Mouse (Mus musculus) spleen, adult 2 months (tissue): Measurements from ENCODE around the gene Lce1j. TPM values are rescaled to one million over a fixed set of nuclear protein-coding genes. Genes with fewer than 3 reads are reported as not detected.

Experiments used
- DNase-seq, 2 experiments: peaks; one replicate each; pipeline versions ENCODE4 v3.0.0 to v3.0.0-alpha.2; 2012 to 2021; ENCODE audit warnings: low spot score in 2 of 2, low read depth in 1 of 2
- H3K27ac ChIP-seq: fragments of 200-500 bp; 2 replicates; pipeline ENCODE4 v1.5.1; 2012; ENCODE audit warnings: low read length, inconsistent platforms; ENCODE audit not compliant: insufficient read depth
- H3K27me3 ChIP-seq: fragments of 200-500 bp; 2 replicates; pipeline ENCODE4 v1.6.1; 2012; ENCODE audit warnings: mild to moderate bottlenecking, moderate library complexity, low read length, inconsistent platforms; ENCODE audit not compliant: control insufficient read depth, insufficient read depth
- H3K36me3 ChIP-seq: fragments of 200-500 bp; 2 replicates; pipeline ENCODE4 v1.6.1; 2012; ENCODE audit warnings: mild to moderate bottlenecking, low read length, inconsistent platforms; ENCODE audit not compliant: control insufficient read depth, insufficient read depth
- H3K4me1 ChIP-seq: fragments of 200-500 bp; 2 replicates; pipeline ENCODE4 v1.6.1; 2011; ENCODE audit warnings: inconsistent platforms; ENCODE audit not compliant: control insufficient read depth, insufficient read depth, insufficient read length
- H3K4me3 ChIP-seq: fragments of 200-500 bp; 2 replicates; pipeline ENCODE4 v1.5.1; 2011; ENCODE audit warnings: mild to moderate bottlenecking, inconsistent platforms; ENCODE audit not compliant: insufficient read depth, insufficient read length; ENCODE audit errors: extremely low read depth
- CTCF ChIP-seq: fragments of 200-500 bp; IDR thresholded peaks from 2 replicates; pipeline ENCODE4 v1.5.1; 2011; ENCODE audit warnings: mild to moderate bottlenecking, inconsistent platforms; ENCODE audit not compliant: insufficient read depth, insufficient read length, insufficient replicate concordance; ENCODE audit errors: extremely low read depth
- POLR2A ChIP-seq: fragments of 200-500 bp; IDR thresholded peaks from 2 replicates; pipeline ENCODE4 v1.6.1; 2011; ENCODE audit warnings: low read depth, low read length, inconsistent platforms
- WGBS: fragments of 180-500 bp; shearing (Covaris S2); methylation state at CpG from one replicate; pipeline ENCODE4 v1.1.7; 2018; 5-methylcytosine and 5-hydroxymethylcytosine counted together
- polyA plus RNA-seq: library from polyadenylated mRNA; depleted of rRNA; stranded (reverse); fragments of >200 nt; gene quantifications from 2 replicates; pipeline ENCODE4 v1.2.3, GENCODE M21; 2012; rRNA removed

The Lce1j gene
- polyA plus RNA-seq, 1 experiment, result not detected

GRCm38 (mm10) chr3:92764965-92765364 is 25.3 kb downstream of the Lce1j start, which contains the start of gene Lce1h:
Gene Lce1h (minus strand): TSS chr3:92765065.
- Histone ChIP-seq H3K27me3 (no peaks in the 10 kb centered on the region), H3K36me3 (no peaks in the 10 kb centered on the region), H3K4me3 (no peak within 1 kb of the TSS), H3K4me1 (no peaks in the 10 kb centered on the region), H3K27ac (no peak within 1 kb of the TSS)
- TF ChIP-seq CTCF, result no peak
- TF ChIP-seq POLR2A, result no peak
- 89% methylated on average over 1 of the region's 1 CpGs for WGBS
- no peak for DNase-seq

- WGBS, result 41% methylated on average over 3 of the region's 3 CpGs
- H3K27ac ChIP-seq, result no peak overlapping the region
These were observed 37.1 kb downstream of the Lce1j start for GRCm38 (mm10) chr3:92753197-92753596.

GRCm38 (mm10) chr3:92752238-92752637 is 38.1 kb downstream of the Lce1j start, which contains the start of gene Lce1g:
Gene Lce1g (minus strand): TSS chr3:92752338.
- Histone ChIP-seq H3K4me1 (no peaks in the 10 kb centered on the region), H3K27ac (no peak within 1 kb of the TSS), H3K27me3 (no peaks in the 10 kb centered on the region), H3K4me3 (no peak within 1 kb of the TSS), H3K36me3 (no peaks in the 10 kb centered on the region)
- WGBS, result 97% methylated on average over 1 of the region's 1 CpGs
- DNase-seq, result no peak
- TF ChIP-seq POLR2A (no peak), CTCF (no peak)

More at GRCm38 (mm10) chr3:92753197-92753596, 37.1 kb downstream of the Lce1j start:
- no peaks in the 10 kb centered on the region for H3K36me3 ChIP-seq
- no peaks in the 10 kb centered on the region for H3K27me3 ChIP-seq
- H3K4me1 ChIP-seq, result no peaks in the 10 kb centered on the region
- no peak overlapping the region for H3K4me3 ChIP-seq
- no peak for DNase-seq
- TF ChIP-seq CTCF, result no peak
- no peak for TF ChIP-seq POLR2A

GRCm38 (mm10) chr3:92738996-92739395 is 51.3 kb downstream of the Lce1j start, which contains the start of gene Gm38119:
Gene Gm38119 (minus strand): TSS chr3:92739096.
- 70% methylated on average over 1 of the region's 1 CpGs for WGBS
- H3K36me3 ChIP-seq, result no peaks in the 10 kb centered on the region
- H3K27me3 ChIP-seq, result no peaks in the 10 kb centered on the region
- TF ChIP-seq CTCF (no peak), POLR2A (no peak)
- no peak within 1 kb of the TSS for H3K4me3 ChIP-seq
- no peaks in the 10 kb centered on the region for H3K4me1 ChIP-seq
- DNase-seq, result no peak
- H3K27ac ChIP-seq, result no peak within 1 kb of the TSS

Other genes with a start within 250 kb of the Lce1j start
- not detected in 2 replicates for gene Ivl, start 216.8 kb downstream of the Lce1j start, polyA plus RNA-seq
- not detected in 2 replicates for gene Smcp, start 201.5 kb downstream of the Lce1j start, polyA plus RNA-seq
- gene 2210017I01Rik, start 183.0 kb downstream of the Lce1j start, polyA plus RNA-seq, result not detected in 2 replicates
- gene Lce6a, start 168.9 kb downstream of the Lce1j start, polyA plus RNA-seq, result not detected in 2 replicates
- gene Lce1a1, start 142.2 kb downstream of the Lce1j start, polyA plus RNA-seq, result not detected in 2 replicates
- gene Lce1b, start 133.6 kb downstream of the Lce1j start, polyA plus RNA-seq, result not detected in 2 replicates
- gene Lce1a2, start 120.2 kb downstream of the Lce1j start, polyA plus RNA-seq, result not detected in 2 replicates
- not detected in 2 replicates for gene Lce1c, start 111.3 kb downstream of the Lce1j start, polyA plus RNA-seq
- not detected in 2 replicates for gene Lce1d, start 103.3 kb downstream of the Lce1j start, polyA plus RNA-seq
- gene Lce1e, start 81.4 kb downstream of the Lce1j start, polyA plus RNA-seq, result not detected in 2 replicates
- not detected in 2 replicates for gene Lce1f, start 70.2 kb downstream of the Lce1j start, polyA plus RNA-seq
- not detected in 2 replicates for gene Gm38119, start 51.4 kb downstream of the Lce1j start, polyA plus RNA-seq
- not detected in 2 replicates for gene Lce1g, start 38.2 kb downstream of the Lce1j start, polyA plus RNA-seq
- not detected in 2 replicates for gene Lce1h, start 25.4 kb downstream of the Lce1j start, polyA plus RNA-seq
- not detected in 2 replicates for gene Lce1i, start 11.6 kb downstream of the Lce1j start, polyA plus RNA-seq
- gene Lce1k, start 17.4 kb upstream of the Lce1j start, polyA plus RNA-seq, result not detected in 2 replicates
- not detected in 2 replicates for gene Kprp, start 36.7 kb upstream of the Lce1j start, polyA plus RNA-seq
- not detected in 2 replicates for gene Lce1l, start 60.8 kb upstream of the Lce1j start, polyA plus RNA-seq
- not detected in 2 replicates for gene 2310050C09Rik, start 79.7 kb upstream of the Lce1j start, polyA plus RNA-seq
- gene Lce3a, start 135.7 kb upstream of the Lce1j start, polyA plus RNA-seq, result not detected in 2 replicates
- gene Lce3b, start 142.5 kb upstream of the Lce1j start, polyA plus RNA-seq, result not detected in 2 replicates
- not detected in 2 replicates for gene Lce3c, start 154.0 kb upstream of the Lce1j start, polyA plus RNA-seq
- gene Lce3d, start 166.9 kb upstream of the Lce1j start, polyA plus RNA-seq, result not detected in 2 replicates
- gene Lce3e, start 176.5 kb upstream of the Lce1j start, polyA plus RNA-seq, result not detected in 2 replicates
- gene Lce3f, start 201.7 kb upstream of the Lce1j start, polyA plus RNA-seq, result not detected in 2 replicates
- gene Crct1, start 225.2 kb upstream of the Lce1j start, polyA plus RNA-seq, result not detected in 2 replicates
- gene Lce1m, start 228.5 kb upstream of the Lce1j start, polyA plus RNA-seq, result not detected in 2 replicates